Mouse (Mus musculus): Measurements from ENCODE around the gene Neurl3. TPM values are rescaled to one million over a fixed set of nuclear protein-coding genes. Genes with fewer than 3 reads are reported as not detected.

Neurl3 gene
- total and polyA plus RNA-seq, 3 experiments, result 4.3 to 9.5 (median 6.3) TPM

DNA sequence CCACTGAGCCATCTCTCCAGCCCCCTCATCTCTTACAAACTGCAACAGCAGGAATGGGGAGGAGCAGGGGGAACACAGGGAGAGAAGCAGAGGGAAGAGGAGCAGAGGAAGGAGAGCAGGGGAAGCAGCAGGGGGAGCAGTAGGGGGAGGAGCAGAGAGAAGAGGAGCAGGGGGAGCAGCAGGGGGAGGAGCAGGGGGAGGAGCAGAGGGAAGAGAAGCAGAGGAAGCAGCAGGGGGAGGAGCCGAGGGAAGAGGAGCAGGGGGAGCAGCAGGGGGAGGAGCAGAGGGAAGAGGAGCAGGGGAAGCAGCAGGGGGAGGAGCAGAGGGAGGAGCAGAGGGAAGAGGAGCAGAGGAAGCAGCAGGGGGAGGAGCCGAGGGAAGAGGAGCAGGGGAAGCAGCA lies 15.8 kb downstream of the Neurl3 start:
- no peak for DNase-seq

DNA sequence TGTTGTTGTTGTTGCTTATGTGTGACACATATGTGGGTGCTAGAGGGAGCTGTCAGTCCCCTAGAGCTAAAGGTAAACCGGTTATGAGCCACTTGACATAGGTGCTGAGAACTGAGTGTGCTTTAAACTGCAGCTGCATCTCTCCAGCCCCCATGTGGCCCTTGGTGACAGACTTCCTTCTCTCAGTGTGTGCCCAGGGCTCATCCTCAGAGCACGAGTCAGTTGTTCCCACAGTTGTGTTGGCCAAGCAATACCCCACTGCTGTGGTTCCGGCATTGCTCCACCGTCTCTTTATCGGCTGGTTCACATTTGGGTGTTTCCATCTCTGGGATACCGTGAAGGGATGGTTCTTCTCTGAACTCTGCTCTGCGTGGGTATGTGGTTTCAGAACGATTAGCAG lies 17.2 kb downstream of the Neurl3 start:
- no peak for DNase-seq

DNA sequence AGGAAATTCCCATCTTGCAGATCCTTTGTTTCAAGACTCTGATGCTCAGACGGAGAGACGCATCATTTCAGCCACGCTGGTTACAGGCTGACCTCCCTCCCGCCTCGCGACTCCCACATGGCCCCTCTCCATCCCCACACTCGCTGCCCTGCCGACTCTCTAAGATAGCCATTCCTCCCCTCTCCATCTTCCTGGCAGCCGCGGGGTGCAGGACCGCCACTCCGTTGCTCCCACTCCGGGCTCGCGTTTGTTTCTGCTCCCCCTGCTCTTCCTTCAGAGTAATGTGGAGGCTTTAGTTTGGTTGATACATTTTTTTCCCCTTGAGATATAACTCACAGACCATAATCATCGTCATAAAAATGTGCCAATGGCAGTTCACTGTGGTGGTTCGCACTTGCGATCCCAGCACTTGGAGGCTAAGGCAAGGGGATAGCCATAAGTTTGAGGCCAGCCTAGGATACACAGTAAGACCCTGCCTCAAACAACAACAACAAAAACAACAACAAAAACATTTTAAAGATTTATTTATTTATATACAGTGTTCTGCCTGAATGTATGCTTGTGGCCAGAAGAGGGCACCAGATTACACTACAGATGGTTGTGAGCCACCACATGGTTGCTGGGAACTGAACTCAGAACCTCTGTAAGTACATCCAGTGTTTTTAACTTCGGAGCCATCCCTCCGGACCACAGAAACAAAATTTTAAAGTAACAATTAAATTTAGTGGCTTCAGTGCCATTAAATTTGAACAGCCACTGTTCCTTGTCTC lies 18.4 kb downstream of the Neurl3 start:
- DNase-seq, result no peak

DNA sequence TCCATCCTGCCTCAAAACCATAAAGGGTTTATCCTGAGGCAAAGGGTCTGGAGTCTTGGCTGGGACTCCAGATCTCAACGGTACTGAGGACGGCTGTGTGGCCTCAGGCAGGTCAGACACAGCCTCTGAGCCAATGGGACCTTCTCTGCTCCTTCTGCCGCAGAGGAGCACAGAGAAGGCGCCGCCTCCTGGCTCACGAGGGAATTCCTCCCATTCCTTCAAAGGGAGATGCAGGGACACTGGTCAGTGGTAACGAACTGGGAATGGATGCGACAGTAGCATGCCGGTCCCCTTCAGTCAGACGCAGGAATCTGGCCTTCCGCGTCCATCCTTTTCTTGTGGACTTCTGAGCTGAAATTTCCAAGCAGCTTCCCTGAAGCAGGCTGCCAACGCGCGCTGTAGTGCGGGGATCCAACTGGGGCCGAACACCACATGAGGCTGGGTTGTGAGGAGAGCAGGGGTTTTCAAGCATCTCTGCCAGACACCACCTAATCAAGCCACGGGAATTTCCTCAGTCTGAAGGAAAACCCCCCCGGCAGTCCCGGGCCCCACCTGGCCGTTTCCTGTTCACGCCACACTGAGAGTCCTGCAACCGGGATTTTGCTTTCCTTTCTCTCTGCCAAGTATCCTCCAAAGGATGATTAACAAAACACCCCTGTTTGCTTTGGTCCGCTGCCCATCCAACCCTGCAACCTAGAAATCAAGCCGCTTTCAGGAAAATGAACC lies 19.7 kb downstream of the Neurl3 start:
- peak; percentile 56 for DNase-seq

DNA sequence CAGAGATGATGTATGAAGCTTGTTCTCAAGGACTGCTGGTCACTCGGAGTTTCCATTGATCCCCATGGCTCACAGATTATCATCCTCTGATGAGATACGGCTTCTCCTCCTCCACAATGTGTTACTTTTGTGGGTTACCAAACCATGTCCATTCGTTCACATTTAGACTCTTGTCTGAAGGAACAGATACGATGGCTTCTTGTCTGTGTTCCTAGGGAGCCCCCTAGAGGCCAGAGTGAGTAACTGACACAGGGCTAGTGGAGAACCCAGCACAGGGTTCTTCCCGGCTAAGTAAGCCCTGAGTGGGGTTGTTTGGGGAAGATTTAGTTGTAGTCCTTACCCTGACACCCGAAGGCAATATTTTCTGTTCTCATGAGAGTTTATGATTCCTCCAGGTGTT lies 21.7 kb downstream of the Neurl3 start:
- DNase-seq, result peak; percentile 72

DNA sequence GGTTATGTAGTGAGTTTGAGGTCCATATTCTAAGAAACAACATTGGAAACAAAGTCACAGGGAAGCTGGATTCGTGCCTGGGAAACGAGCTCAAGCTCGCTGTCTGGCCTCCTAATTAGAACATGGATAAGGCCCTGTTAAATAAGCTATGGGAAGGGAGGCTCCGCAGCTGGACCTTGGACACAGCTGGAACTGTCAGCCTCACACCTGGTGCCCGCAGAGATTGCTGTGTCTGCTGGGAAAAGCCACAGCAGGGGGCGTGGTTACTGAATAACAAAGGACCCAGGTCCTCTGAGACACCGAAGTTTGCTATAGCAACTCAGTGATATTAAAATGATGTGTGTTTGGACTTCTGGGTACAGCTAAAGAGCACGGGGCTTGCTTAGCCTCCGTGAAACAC lies 23.1 kb downstream of the Neurl3 start:
- no peak for DNase-seq

DNA sequence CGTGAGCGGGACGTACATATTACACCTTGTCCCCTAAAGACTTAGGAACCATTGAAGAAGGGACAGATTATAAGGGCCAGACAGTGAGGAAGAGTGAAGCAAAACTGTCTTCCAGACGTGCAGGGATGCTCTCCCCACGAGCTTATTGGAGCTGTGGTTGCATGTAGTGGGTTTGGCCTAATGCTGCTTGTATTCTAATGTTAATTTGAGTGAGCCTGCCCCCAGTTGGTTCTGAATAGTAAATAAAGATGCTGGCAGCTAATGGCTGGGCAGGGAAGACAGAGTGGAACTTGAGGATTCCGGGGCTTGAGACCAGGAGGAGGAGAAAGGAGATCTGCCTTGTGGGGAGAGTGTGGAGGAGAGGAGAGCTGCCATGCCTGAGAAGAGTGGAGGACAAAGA lies 27.8 kb downstream of the Neurl3 start:
- DNase-seq, result no peak

DNA sequence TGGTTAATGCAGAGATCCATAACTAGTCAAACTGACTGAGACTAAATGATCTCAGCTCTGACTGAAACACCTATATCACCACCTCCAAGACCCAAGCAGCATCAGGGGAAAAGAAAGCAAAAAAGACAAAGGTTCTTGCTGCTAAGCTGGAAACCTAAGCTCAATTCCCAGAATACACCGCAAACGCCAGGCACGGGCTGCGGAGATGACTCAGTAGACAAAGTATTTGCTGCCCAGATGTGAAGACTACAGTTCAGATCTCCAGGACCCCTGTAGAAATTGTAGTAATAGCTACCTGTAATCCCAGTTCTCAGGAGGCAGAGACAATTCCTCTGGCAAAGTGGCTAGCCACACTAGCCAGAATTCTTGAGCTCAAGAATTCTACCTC lies 29.7 kb downstream of the Neurl3 start:
- no peak for DNase-seq

DNA sequence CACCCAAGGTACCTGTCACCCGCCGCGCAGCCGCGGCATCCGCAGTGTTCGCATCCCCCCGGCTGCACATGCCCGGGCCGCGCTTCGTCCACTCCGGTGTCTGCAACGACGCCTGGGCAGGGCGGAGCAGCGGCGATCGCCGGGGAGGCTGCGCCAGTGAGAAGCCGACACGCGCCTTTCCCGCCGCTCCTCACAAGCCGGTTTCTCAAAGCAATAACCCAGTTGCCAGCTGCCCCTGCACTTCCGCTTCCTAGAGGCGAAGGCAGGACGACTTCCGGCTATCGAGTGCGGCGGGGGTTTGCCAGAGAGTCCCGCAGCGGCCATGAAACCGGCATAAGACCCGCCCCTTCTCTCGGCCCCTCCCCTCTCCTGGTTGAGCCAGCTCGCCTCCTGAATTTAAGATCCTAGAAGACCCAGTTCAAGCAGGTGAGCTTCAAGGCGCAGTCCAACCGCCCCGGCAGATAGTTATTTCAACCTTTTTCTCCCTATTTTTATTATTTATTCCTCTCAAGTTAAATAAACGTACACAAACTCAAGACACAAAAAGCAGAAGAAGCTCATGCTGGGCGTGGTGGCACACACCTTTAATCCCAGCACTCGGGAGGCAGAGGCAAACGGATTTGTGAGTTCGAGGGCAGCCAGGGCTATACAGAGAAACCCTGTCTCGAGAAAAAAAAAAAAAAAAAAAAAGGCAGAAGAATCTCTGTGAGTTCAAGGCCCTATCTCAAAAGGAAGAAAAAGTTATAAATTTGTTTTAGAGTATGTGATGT lies 30.2 kb downstream of the Neurl3 start, which contains the start of gene Uggt1:
Uggt1 (minus strand) TSS at position 663 of the 770 bp plus-strand sequence.
- peak; percentile 95 for DNase-seq

DNA sequence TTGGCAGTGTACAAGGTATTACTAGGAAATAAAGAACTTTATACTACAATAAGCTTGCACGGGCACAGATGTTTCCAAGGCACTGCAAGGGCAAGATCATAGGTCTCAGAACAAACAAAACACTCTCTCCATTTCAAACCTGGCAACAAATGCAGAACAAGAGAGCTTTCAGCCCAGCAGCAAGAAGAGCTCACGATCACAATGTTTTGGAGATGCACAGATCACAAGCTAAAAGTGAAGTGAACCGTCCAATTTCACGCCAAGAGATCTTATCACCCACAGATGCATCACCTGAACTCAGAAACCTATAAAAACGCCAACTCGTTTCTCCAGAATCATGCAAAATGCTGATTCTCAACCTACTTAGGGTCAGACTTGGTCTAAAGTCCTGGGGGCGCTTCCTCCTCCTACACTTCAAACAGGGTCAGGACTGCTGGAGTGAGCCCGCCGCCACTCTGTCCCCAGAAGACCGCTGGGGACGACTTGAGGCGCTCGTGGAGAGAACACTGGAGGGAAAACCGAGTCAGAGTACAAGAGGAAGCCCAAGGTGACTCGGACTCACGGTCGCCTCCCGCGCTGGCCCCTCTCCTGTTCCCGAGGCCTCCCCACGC lies 30.9 kb downstream of the Neurl3 start:
- DNase-seq, result no peak

DNA sequence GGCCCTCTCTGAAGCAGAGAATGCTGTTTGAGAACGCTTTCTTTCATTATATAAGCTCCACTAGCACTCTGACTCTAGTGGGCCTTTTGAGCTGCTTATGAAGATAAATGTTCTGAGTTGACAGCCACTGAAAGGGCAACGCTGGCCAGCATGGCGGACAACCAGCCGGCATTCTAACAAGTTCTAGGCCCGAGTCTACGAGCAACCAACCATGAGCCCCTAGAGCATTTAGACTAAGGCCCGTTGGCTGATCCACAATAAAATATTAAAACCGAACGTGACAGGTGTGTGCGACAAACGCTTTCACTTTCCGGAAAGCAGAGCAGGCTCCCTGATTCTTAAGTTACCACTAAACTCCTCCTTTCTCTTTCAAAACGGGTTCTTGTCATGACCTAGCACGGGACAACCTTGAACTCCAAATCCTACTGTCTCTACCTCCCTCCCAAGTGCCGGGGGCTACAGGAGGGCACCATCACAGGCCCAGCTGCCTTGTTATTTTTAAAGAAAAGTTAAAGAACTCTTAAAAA lies 32.5 kb downstream of the Neurl3 start:
- no peak for DNase-seq

DNA sequence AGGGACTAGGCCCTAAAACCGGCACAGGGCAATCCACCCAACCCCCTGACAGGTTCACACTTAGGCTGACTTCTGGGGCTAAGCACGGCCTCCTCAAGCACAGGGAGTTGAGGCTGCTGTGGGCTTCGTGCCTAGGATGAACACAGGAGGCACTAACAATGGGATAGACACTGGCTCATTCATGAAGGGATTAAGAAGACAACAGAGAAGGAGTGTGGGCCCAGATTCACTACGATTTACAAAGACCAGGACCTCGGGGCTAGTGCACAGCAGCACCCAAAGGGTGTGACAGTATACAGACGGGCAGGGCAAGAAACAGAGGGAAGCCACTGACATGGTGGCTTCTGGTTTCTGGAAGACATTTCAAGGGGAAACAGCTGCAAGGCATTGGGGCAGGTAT lies 34.3 kb downstream of the Neurl3 start:
- DNase-seq, result no peak

DNA sequence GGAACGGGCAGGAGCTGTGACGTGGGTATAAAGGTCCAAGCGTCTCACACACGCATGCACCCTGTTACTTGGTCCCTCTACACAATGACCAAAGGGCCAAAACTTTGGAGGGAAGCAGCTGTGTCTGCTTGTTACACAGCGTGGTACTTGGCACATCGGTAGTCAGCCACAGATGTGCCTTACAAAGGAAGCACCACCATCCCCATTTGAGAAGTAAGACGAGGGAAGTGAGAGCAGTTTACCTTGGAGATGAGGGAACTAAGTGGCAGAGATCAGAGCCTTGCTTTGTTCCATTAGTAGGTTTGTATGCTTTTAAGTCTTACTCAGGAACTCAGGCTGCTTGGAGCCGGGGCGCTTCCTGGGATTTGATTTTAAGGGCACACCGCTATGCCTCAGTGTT lies 35.1 kb downstream of the Neurl3 start:
- no peak for DNase-seq

DNA sequence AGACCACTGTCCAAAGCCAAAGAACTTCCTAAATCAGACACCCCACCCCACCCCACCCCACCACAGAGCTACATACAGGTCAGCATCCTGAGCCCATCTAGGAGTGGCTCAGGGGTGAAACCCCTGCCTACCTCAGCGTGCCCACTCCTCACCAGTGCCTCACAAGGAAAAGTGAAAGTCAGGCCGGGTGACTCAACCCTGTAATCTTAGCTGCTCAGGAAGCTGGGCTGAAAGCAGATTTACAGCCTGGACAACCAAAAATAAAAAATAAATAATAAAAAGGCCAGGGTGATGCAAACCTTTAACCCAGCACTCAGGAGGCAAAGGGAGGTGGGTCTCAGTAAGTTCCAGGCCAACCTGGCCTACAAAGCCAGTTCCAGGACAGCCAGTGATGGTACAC lies 38.6 kb downstream of the Neurl3 start:
- peak; percentile 22 for DNase-seq

DNA sequence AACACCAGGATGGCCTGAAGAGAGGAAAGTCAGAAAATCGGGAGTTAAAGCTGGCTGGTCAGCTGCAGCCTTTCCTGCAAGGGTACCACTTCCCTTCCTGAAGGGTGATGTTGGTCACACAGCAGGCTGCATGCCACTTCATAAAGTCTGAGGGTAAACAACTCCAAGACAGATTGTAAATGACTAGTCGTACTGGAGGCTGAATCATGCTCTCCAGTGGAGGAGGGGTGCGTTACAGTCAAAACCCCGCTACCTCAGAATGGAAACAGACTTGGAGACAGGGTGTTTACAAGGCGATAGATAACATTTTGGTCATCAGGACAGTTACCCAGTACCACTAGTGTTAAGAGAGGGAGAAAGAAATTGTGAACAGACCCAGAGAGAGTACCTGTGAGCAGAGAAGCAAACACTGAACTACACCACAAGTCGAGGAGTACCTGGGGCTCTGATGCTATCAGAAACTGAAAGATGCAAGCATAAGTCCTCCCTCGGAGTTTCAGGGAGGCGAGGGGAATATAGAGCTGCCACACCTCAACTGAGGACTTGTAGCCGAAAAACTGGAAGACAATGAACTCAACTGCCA lies 39.3 kb downstream of the Neurl3 start:
- DNase-seq, result no peak

DNA sequence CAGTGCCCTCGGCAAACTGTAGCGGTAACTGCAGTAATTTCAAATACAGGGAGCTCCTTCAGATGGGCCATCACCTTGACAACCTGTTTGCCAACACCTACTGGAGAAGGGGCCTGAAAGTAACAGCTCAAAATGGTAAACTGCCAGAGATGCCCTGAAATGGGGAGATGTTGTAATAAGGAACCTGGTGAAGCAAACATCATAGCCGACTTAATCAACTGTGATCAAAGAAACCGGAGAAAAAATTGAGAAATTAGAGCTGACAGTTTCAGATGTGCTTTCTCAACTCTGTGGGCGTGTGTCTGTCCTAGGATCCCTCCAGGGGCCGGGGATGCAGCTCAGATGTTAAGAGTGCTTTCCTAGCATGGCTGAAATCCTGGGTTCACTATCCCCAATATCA lies 41.3 kb downstream of the Neurl3 start:
- no peak for DNase-seq

DNA sequence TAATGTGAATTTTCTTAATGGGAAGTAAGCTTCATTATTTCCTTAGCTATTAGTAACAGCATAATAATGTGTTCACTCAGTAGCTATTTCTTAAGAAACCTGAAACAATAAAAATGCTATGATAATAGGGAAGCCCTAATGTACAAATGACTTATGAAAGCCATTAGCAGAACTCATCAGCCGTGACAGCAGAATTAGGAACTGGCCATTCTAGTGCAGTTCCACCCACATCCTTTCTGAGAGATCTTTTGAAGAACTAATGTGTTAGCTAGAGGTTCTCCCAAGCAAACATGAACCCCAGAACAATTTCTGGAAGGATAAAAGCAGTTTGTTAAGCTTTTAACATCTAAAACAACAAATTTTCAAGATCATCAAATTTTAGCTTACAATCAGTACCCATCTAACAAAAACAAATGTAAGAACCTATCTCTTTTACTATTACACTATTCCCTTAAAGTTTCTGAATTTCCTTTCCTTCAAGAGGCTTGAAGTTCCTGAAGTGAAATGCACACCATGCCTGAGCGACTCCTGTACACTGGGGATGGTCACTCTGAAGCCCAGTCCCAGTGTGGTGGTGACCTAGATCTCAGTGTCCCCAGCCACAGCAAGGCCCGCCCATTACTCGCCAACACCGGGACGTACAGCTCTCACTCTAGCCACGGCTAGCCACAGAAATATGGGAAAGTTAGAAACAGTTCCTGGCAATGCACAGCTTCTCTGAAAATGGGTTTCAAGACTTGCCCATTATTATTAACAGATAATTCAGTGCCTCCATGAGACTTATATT lies 43.4 kb downstream of the Neurl3 start:
- DNase-seq, result no peak

DNA sequence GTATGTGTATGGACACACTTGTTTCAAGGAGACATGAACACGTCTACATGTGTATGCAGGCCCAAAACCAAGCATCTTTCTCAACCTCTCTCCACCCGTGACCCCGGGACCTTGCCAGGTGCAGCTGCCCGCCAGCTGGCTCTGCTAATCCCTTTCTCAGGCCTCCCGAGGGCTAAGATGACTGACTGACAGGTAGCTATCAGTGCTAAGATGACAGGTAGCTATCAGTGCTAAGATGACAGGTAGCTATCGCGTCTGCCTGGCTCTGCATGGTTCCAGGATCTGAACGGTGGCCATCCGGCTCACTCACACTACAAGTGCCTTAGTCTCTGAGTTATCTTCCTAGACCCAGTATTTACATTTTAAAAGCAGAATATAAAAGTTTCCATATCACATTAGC lies 46.0 kb downstream of the Neurl3 start:
- DNase-seq, result no peak

DNA sequence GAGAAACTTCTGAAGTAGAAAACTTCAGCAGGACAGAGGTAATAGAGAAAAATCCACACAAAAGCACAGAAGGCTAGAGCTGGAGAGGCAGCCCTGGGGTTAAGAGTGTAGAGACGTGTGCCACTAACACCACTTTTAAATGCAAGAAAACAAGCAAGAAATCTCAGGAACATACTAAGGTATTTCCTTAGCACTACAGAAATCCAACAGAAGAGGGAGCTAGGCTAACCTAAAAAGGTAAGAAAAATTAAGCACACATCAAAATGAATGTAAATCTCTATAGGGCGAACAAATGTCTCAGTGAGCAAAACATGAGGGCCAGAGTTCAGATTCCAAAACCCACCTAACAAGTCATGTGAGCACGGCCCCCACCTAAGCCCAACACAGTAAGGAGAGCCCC lies 49.8 kb downstream of the Neurl3 start:
- DNase-seq, result no peak

Measured in adrenal gland, adult 2 months (tissue).